Mouse (Mus musculus): ENCODE data around the gene Tmprss12.

DNA sequence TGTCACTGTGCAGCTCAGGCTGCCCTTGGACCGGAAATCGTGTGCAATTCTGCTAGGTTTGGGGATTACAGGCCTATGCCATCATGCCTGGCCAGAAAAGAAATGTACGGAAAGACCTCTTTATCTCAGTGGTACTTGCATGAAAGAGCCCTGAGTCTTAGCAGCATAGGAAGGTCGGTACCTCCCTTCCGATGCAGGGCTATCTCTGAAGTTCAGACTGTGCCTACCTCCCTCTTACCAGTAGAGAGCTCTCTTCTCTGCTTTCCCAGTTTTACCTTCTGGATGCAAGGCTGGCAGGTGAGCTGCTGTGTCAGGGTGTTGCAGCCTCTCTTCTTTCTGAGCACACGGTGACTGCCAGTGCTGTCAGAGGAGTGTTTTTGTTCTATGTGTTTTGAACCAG is 38.9 kb upstream of the Tmprss12 start:
- TF ChIP-seq CTCF (IDR thresholded peaks at IDR 0.05; ENCODE audit: control insufficient read depth, insufficient read depth, insufficient replicate concordance, low read depth, low read length) (no peak), POLR2A (IDR thresholded peaks at IDR 0.05; ENCODE audit: control insufficient read depth, low read depth, low read length) (no peak)
